In genomic region chr17:25518144-25518543, GRCm38 (mm10) we compare ENCODE assay signal across 10 mouse cellular contexts. TPM values are rescaled to one million over a fixed set of nuclear protein-coding genes. Genes with fewer than 3 reads are reported as not detected.
DNase-seq lines count a peak whose midpoint lies in the region; ATAC-seq and TF ChIP-seq lines count a peak whose summit lies in the region.
"Had no signal": no experiment of that assay in that cellular context is flagged by ENCODE, and none has a peak within 500 bp of the region (broad histone marks: within the 10 kb centered on the region; RNA-seq: fewer than 3 reads in every experiment).

No protein-coding gene starts in this region.

- no peak for TF ChIP-seq CTCF in liver, postnatal 0 days (IDR thresholded peaks at IDR 0.05; ENCODE audit: low read depth)

- peaks cover 15% of the 10 kb centered on the region for H3K4me1 ChIP-seq in forebrain, embryonic 15.5 days
- no peaks in the 10 kb centered on the region for H3K4me1 ChIP-seq in liver, postnatal 0 days (ENCODE audit: insufficient read depth)

- no peaks in the 10 kb centered on the region for H3K27me3 ChIP-seq in forebrain, embryonic 15.5 days
- H3K27me3 ChIP-seq in liver, postnatal 0 days (ENCODE audit: insufficient read depth, low read length), result no peaks in the 10 kb centered on the region

- H3K9ac ChIP-seq in forebrain, embryonic 15.5 days (replicated peaks), result no peak overlapping the region
- no peak overlapping the region for H3K9ac ChIP-seq in liver, postnatal 0 days (replicated peaks)

- no peaks in the 10 kb centered on the region for H3K36me3 ChIP-seq in forebrain, embryonic 15.5 days
- no peaks in the 10 kb centered on the region for H3K36me3 ChIP-seq in liver, postnatal 0 days (replicated peaks; ENCODE audit: insufficient read depth, low read length)

- 38% methylated on average over 17 of the region's 17 CpGs for WGBS in forebrain, embryonic 15.5 days
- 85% methylated on average over 17 of the region's 17 CpGs for WGBS in liver, postnatal 0 days (ENCODE audit: insufficient replicate concordance)

- H3K4me2 ChIP-seq in forebrain, embryonic 15.5 days (replicated peaks), result no peak overlapping the region
- no peak overlapping the region for H3K4me2 ChIP-seq in liver, postnatal 0 days (ENCODE audit: low read depth, low read length)

- H3K27ac ChIP-seq in forebrain, embryonic 15.5 days (replicated peaks), result peak overlapping the region; percentile 13
- no peak overlapping the region for H3K27ac ChIP-seq in liver, postnatal 0 days (ENCODE audit: low read depth)
- H3K27ac ChIP-seq: kidney, postnatal 0 days had no signal

- no peak for TF ChIP-seq EP300 in liver, postnatal 0 days (IDR thresholded peaks at IDR 0.05; ENCODE audit: low read depth)

- no peak overlapping the region for H3K4me3 ChIP-seq in forebrain, embryonic 15.5 days
- H3K4me3 ChIP-seq in liver, postnatal 0 days (ENCODE audit: low read depth, low read length), result no peak overlapping the region

- H3K9me3 ChIP-seq in forebrain, embryonic 15.5 days, result no peaks in the 10 kb centered on the region
- no peaks in the 10 kb centered on the region for H3K9me3 ChIP-seq in liver, postnatal 0 days (ENCODE audit: low read length)

- peak; percentile 84 for ATAC-seq in forebrain, embryonic 15.5 days (replicated peaks)
- no peak for ATAC-seq in liver, postnatal 0 days

- peak; percentile 44 for DNase-seq in cerebellum, adult 11-12 months
- DNase-seq in cerebellum, postnatal 4 days (ENCODE audit: low spot score in 2 of 2), result no peak
- DNase-seq in left cerebral cortex, adult 11 months (ENCODE audit: low spot score), result peak; percentile 58
- peak; percentile 94 for DNase-seq in retina, postnatal 1 day
- no peak for DNase-seq in liver, postnatal 0 days
- DNase-seq in spleen, postnatal 36 days (ENCODE audit: low spot score in 2 of 2), result no peak
- no peak for DNase-seq in heart, adult 8-10 months (ENCODE audit: low spot score)
- DNase-seq: adrenal gland, adult 2 months had no signal

RNA-seq across cellular contexts. Expression of gene Sstr5, which starts 21.1 kb away (rescaled TPM):
- polyA plus RNA-seq in forebrain, embryonic 15.5 days (2015; fragmentation: Nextera tagmentation; extraction: Ambion mirVana), result 0.11 and 0.29 TPM in 2 replicates
- polyA plus RNA-seq in liver, postnatal 0 days (2015; fragmentation: Nextera tagmentation; extraction: Ambion mirVana), result not detected in 2 replicates
- not detected for total RNA-seq in heart, adult 8-10 months (2022)
- polyA plus RNA-seq: kidney, postnatal 0 days had no signal

RNA-seq across cellular contexts. Expression of gene Sox8, which starts 52.3 kb away (rescaled TPM):
- 24.0 and 26.9 TPM in 2 replicates for polyA plus RNA-seq in forebrain, embryonic 15.5 days (2015; fragmentation: Nextera tagmentation; extraction: Ambion mirVana)
- 0.08 TPM in 1 of 2 replicates, not detected in the other for polyA plus RNA-seq in liver, postnatal 0 days (2015; fragmentation: Nextera tagmentation; extraction: Ambion mirVana)
- under 1 TPM; 0.24 to 0.37 (median 0.32) TPM for total RNA-seq in heart, adult 8-10 months (2022)

Comparison
In these comparisons a context has a peak if more than half of its experiments do, and no peak if none do; other contexts are left out.
1. DNase-seq: peak in cerebellum, adult 11-12 months (single experiment), left cerebral cortex, adult 11 months (single experiment) and retina, postnatal 1 day (single experiment); none in cerebellum, postnatal 4 days (0 of 2), liver, postnatal 0 days (single experiment), spleen, postnatal 36 days (0 of 2) and heart, adult 8-10 months (single experiment).
2. RNA of gene Sox8, which starts 52.3 kb away (polyA plus RNA-seq): 24.0 to 26.9 TPM in forebrain, embryonic 15.5 days; 0.08 TPM in liver, postnatal 0 days; every median in the first group is over 10 times any median in the second.